Mouse (Mus musculus) c-Kit-positive CD71-negative TER-119-negative erythroid progenitor cells, embryonic 14.5 days (primary cell): ENCODE measurements around the gene AW551984.

Source experiments
- DNase-seq: peaks from one replicate; pipeline ENCODE4 v3.0.0-alpha.2; 2013; ENCODE audit warnings: low read depth

The AW551984 gene

DNA sequence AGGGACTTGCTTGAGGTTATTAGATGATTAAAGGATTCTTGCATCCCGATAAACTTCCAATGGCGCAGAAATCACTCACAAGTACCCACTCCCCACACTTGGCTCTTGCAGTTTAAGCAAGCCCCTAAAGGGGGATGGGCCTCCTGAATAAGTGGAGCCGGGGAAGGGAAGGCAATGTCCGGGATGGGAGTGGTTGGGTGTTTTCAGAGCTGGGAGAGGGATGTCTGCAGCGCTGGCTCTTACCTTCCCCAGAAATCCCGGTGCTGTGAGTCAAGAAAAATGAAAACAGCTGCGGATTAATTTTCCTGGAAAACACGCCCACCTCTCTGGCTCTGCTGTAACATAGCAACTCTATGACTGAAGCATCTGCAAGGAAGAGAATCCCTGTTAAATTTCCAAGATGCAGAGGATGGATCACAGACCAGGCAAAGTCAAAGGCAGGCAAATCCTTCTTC is at the start of gene AW551984:
Gene AW551984 (minus strand): TSS at position 405 of the 455 bp plus-strand sequence.
- no peak for DNase-seq

- DNase-seq, result no peak
Observed at GRCm38 (mm10) chr9:39647382-39647781, 43.2 kb upstream of the AW551984 start.

GRCm38 (mm10) chr9:39644785-39645184 is 40.6 kb upstream of the AW551984 start, which contains the start of gene Olfr961:
Gene Olfr961 (plus strand): TSS chr9:39645085.
- DNase-seq, result no peak

DNA sequence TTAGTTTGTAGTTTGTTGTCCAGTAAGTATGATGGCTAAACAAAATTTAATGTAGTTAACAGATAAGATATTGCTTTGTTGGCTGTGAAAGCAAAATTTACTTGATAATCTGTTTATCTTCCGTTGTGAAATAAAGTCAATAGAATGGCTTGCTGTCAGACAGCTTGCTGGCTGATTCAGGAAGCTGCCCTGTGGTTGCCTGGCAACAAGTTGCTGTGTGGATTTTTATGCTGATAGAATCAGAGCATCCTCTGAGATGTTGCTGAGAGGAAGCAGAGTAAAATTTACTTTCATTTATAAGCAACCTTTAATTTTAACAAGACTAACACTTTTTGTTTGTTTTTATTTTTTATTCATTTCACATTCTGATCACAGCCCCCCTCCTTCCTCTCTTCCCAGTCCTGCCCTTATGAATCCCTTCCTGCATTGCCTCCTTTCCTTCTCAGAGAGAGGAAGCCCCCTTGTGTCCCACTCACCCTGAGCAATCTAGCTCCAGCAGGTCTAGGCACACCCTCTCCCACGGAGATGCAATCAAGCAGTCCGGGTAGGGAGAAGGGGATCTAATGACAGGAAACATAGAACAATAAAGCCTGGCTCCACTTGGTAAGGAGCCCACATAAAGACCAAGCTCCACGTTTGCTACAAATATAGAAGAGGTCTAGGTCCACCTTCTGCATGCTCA is 29.9 kb upstream of the AW551984 start:
- no peak for DNase-seq

DNA sequence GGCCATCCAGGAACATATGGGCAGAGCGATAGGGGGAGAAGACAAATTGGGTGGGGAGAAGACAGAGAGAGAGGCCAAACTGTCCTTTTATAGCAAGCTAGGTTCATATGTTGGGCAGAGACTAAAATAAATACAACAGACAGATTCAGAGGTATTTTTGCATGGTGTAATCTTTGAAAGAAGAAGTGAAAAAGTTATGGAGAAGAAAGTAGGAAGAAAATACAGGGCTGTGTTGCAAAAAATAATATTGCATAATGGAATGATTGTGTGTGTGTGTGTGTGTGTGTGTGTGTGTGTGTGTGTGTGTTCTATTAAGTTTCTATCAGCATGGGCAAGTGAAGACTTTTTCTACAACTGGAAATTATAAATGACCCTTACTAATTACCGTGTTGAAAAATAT is 24.9 kb upstream of the AW551984 start:
- DNase-seq, result no peak

- no peak for DNase-seq
Observed at GRCm38 (mm10) chr9:39624711-39625110, 20.5 kb upstream of the AW551984 start.

- DNase-seq, result no peak
Observed at GRCm38 (mm10) chr9:39623783-39624182, 19.6 kb upstream of the AW551984 start.

DNA sequence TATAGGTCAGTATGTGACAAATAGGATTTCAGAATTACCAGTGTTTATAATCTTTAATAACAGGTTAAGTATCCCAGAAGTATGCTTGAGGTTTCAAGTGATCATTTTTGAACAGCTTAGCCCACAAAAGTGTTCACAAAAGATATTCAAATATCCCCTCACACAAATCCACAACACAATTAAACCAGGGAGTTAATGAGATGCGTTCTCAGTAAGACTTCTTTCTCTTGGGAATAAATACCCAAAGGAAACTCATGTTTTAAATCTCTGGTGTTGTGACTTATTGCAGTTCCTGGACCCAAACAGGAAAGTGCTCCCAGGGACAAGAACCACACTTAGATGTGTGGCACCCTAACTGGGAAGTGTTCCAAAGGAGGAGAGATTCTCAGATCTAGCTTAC is 16.9 kb upstream of the AW551984 start, which contains the start of gene Olfr960:
Gene Olfr960 (plus strand): TSS at position 301 of the 400 bp plus-strand sequence.
- no peak for DNase-seq

DNA sequence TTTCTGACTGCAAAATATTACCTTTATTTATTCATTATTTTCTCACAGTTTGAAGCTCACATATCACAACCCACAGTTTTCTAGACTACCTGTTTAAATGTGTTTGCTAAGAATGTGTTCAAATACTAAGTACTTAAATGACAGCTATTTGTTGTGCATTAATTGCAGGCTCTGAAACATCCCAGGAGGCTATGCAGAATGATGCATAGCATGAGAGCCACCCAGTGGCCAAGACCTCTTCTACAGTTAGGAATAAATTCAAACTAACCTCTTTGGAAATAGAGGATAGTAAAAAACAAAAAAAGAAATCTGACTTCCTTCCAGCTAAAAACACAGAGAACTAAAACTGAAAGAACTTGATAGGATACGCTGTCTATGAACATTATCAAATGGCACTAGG is 7.8 kb upstream of the AW551984 start:
- DNase-seq, result no peak

GRCm38 (mm10) chr9:39610355-39610754 is 6.2 kb upstream of the AW551984 start, which contains the start of gene Olfr148:
Gene Olfr148 (plus strand): TSS chr9:39610655.
- DNase-seq, result no peak

DNA sequence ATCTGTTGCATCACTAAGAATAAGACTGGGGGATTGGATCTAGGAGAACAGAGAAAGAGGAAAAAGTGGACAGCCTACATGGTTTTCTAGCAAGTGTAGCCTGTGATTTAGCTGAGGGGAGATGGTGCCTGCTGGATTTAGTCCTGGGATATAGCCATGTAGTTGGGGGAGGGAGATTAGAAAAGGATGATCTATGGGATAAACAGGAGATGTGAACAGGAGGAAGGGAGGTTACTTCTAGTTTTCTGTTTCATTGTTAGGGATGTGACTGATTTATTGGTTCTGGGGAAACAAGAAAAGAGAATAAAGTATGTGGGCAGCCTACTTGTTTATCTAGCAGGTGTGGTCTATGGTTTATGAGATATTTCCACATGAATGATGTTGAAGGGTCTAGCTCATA is 4.3 kb upstream of the AW551984 start:
- no peak for DNase-seq

DNA sequence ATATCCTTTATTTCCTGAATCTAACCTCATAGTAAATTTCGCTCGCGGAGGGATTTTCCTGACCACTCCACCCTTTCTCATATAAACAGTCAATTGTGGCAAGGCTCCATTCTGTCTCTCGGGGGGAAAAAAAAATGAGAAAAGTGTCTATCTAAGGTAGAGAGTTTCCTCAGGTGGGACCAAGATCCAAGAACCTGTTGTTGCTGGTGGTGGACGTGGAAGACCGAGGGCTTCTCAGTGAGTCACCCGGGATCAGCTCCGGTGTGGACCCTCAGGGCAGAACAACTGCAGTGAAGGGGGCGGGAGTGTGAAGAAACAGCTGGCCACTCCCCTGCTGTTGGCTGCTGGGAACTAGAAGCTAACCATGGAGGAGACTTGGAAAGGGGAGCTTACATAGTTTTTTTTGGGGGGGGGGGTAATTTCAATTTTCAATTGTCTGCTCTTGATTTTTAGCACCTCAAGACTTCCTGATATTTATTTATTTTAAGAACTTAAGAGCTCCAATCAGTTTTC is 814 bp downstream of the AW551984 start:
- DNase-seq, result no peak

DNA sequence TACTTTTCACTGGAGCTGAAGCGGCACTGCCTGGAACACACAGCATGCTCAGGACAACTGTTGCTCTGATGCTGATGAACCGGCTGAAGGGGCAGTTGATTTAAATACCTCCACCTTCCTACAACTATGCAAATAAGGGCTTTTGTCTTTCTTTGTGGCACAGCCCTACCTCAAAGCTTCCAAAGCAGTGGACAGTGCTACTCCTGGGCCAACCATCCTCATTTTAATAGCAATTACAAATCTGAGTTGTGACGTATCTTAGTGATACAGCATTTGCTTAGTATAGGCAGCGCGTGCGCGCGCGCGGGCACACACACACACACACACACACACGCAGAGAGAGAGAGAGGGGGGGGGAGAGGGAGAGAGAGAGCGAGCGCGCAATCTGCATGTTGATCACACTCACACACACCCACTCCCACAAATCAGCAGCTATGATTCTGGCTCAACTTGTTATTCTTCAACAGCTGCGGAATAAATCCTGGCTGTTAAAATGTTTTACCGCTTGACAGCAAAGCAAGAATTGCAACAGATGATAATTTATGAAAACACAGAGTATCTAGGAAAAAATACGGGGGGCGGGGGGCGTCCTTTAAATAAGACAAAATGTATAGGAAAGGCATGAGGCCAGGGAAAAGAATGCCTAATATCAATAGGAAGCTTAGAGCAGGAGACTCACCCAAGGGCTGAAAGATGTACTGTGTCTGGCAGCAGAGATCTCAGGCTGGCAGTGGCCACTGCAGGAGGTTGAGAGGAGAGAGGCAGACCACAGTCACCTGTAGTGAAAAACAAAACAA is 1.5 kb downstream of the AW551984 start:
- DNase-seq, result no peak

DNA sequence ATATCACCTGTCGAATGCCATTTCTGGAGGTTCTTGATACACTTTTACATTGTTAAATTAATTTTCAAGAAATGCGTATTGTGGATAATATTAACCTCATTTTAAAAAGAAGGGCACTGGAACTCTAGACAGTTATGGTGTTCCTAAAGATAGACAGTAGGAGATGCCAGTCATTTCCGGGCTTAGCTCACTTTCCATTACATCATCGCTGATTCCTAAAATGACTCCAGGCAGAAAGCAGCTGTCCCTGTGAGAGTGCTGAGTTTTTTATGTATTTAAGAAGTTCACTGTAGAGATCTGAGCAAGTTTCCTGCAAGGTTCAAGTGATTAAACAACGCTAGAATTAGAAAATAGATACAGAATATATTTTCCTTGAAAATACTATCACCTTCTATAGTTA is 27.2 kb downstream of the AW551984 start:
- no peak for DNase-seq

- DNase-seq, result no peak
Observed at GRCm38 (mm10) chr9:39575469-39575868, 28.7 kb downstream of the AW551984 start, which contains the start of gene Olfr959. Gene Olfr959 (minus strand): TSS chr9:39575569.

DNA sequence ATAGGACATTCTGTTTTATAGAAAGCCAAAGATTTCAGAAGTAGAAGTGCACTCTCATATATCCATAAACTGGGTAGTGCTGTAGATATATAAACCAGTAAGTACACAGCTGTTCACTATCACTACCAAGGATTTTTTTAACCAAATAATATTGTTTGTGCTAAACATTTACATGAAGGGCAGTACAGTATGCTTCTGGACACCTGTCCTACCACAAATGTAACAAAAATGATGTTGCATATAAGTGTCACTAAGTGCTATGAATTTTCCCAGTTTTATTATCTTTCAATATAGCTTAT is 45.9 kb downstream of the AW551984 start:
- no peak for DNase-seq

GRCm38 (mm10) chr9:39557529-39558348 is 46.5 kb downstream of the AW551984 start:
- DNase-seq, result no peak

GRCm38 (mm10) chr9:39553946-39554345 is 50.3 kb downstream of the AW551984 start, which contains the start of gene Olfr958:
Gene Olfr958 (minus strand): TSS chr9:39554054.
- no peak for DNase-seq

DNA sequence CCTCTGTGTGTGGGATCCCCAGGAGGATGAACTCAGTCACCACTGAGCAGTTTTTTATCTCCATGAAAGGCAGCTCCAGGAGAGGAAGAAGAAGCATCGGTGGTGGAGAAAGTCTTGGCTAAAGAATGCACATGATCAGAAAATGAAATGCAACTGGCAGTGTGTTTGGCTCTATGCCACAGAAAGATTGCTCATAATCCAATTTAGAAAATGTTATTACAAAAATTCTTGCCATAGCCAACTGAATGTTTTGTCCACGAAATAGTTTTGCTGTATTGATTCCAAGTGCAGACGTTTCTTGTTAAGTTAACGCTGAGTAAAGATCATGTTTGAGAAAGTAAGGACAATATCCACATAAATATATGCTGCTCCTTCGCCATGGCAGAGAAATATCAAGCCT is 53.4 kb downstream of the AW551984 start:
- DNase-seq, result no peak
